Mouse (Mus musculus): ENCODE measurements around the gene Gm28043.

- TF ChIP-seq CTCF (IDR thresholded peaks at IDR 0.05; ENCODE audit: extremely low read depth, insufficient read length, insufficient replicate concordance, low read depth, low read length) (no peak), POLR2A (IDR thresholded peaks at IDR 0.05; ENCODE audit: low read depth, low read length) (no peak)
Observed at GRCm38 (mm10) chr17:29627285-29627684, 12.6 kb downstream of the Gm28043 start.

Data from small intestine, adult 2 months (tissue).